Mouse (Mus musculus) sigmoid colon, adult 10 weeks (tissue): ENCODE results near the gene Cmtm5. TPM values are rescaled to one million over a fixed set of nuclear protein-coding genes. Genes with fewer than 3 reads are reported as not detected.

Experiments
- polyA plus RNA-seq: library from polyadenylated mRNA; stranded (reverse); fragments of 350-450 nt; fragmentation: Illumina TruSeq; extraction: RNeasy Lipid Tissue Mini Kit (QIAGEN cat#74804); gene quantifications from one replicate; pipeline ENCODE4 v1.2.3, GENCODE M21; 2014; ENCODE audit warnings: low read depth, low replicate concordance

The Cmtm5 gene
- not detected for polyA plus RNA-seq

GRCm38 (mm10) chr14:54935904-54936830 lies at the start of gene Cmtm5:
Cmtm5 (plus strand) TSS chr14:54936261.

DNA sequence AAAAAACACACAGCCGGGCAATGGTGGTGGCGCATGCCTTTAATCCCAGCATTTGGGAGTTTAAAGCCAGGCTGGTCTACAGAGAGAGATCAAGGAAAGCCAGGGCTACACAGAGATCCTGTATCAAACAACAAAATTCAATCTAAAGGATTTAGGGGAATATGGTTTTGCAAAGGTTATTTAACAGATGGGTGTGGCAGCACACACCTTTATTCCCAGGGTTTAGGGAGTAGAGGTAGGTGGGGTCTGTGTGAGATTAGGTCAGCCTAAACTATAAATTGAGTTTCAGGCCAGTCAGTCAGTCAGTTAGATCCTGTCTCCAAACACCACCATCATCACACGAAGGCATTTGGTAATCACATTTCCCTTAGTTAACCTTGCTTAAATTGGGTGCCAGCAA lies 43.9 kb upstream of the Cmtm5 start, which contains the start of gene Pabpn1:
Pabpn1 (plus strand) TSS at position 301 of the 400 bp plus-strand sequence.

DNA sequence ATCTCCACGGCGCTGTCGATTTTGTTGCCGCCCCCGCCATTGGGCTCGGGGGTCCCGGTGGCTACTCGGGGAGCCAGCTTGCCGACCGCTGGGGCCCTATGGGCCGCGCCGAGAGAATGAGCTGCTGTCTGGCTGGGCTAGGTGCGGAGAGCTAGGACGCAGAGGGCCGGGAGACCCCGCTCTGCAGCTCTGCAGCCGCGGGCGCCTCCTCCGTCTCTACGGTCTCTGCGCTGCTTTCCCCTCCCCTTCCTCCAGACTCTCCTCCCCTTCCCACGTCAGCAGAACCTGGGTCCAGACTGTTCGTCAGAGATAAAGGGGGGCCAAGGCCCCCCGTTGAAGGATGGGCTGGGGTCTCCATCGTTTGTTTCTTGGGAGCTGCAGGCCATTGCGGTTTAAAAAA lies 23.2 kb upstream of the Cmtm5 start, which contains the start of gene Slc22a17:
Slc22a17 (minus strand) TSS at position 247 of the 400 bp plus-strand sequence.

DNA sequence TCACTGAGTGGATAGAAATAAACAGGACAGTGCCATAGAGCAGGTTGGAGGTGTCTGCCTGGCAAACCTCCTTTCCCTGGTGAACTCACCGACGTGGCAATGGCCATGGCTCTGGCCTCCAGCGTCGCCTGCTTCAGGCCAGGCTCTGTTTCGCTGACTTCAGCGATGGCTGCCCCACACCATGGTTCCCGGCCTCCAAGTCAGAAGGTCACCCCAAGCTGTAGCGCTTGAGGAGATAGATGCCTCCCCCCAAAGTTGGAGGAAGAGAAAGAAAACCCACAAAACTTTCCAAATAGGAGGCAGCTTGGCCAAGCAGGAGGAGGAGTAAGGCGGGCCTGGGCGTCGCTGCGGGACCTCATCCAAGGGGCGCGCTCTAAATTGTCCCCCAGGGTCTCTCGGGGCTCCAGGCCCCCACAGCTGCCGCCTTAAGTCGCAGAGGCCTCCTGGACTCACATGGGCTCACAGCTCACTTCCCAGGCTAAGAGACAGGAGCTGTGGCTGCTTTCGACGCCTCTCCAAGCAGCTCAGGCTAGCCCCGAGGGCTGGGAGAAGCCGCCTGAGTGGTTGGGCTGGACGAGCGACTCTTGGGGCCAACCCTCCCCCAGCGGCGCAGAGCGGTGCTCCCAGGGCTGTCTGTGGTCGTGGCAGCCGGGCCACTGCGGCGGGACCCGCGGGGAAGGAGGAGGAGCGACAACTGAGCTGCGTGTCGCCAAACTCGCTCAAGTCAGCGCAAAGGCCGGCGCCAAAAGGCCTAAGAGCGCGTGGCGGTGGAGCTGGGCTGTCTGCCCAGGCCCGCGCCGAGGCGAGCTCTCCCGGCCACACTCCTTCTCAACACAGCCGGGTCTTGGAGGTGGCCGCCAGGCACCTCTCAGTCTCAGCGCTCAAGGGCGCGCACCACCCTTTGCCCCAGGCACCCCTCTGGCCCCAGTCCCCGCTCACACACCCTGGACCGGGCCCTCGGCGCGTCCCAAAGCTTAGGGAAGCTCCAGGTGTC lies 10.4 kb upstream of the Cmtm5 start, which contains the start of gene Efs:
Efs (minus strand) TSS at position 778 of the 994 bp plus-strand sequence.

GRCm38 (mm10) chr14:54932645-54933150 lies 3.4 kb upstream of the Cmtm5 start, which contains the start of gene Il25:
Il25 (plus strand) TSS chr14:54932695.

GRCm38 (mm10) chr14:54966320-54966977 lies 30.4 kb downstream of the Cmtm5 start, which contains the start of gene Myh6:
Myh6 (minus strand) TSS chr14:54966927.

GRCm38 (mm10) chr14:54976633-54977032 lies 40.6 kb downstream of the Cmtm5 start, which contains the start of gene Gm17428:
Gm17428 (plus strand) TSS chr14:54976933.

Other genes with a start within 250 kb of the Cmtm5 start
- 196 TPM for gene Acin1, start 249.3 kb upstream of the Cmtm5 start, polyA plus RNA-seq
- not detected for gene Gm29776, start 237.4 kb upstream of the Cmtm5 start, polyA plus RNA-seq
- gene Cebpe, start 224.1 kb upstream of the Cmtm5 start, polyA plus RNA-seq = not detected
- gene Slc7a8, start 154.3 kb upstream of the Cmtm5 start, polyA plus RNA-seq = 2.9 TPM
- gene Rnf212b, start 122.1 kb upstream of the Cmtm5 start, polyA plus RNA-seq = not detected
- 7.2 TPM for gene Homez, start 65.3 kb upstream of the Cmtm5 start, polyA plus RNA-seq
- 5.7 TPM for gene Ppp1r3e, start 58.7 kb upstream of the Cmtm5 start, polyA plus RNA-seq
- 24.1 TPM for gene Bcl2l2, start 52.9 kb upstream of the Cmtm5 start, polyA plus RNA-seq
- gene Gm20521, start 52.8 kb upstream of the Cmtm5 start, polyA plus RNA-seq = not detected
- gene Pabpn1, start 43.8 kb upstream of the Cmtm5 start, polyA plus RNA-seq = 56.1 TPM
- 0.41 TPM for gene Slc22a17, start 23.1 kb upstream of the Cmtm5 start, polyA plus RNA-seq
- 0.28 TPM for gene Efs, start 10.1 kb upstream of the Cmtm5 start, polyA plus RNA-seq
- gene Il25, start 3.6 kb upstream of the Cmtm5 start, polyA plus RNA-seq = not detected
- not detected for gene Myh6, start 30.7 kb downstream of the Cmtm5 start, polyA plus RNA-seq
- gene Gm17428, start 40.7 kb downstream of the Cmtm5 start, polyA plus RNA-seq = not detected
- not detected for gene Myh7, start 58.4 kb downstream of the Cmtm5 start, polyA plus RNA-seq
- 7.9 TPM for gene Ngdn, start 79.2 kb downstream of the Cmtm5 start, polyA plus RNA-seq
- 0.54 TPM for gene Zfhx2, start 156.1 kb downstream of the Cmtm5 start, polyA plus RNA-seq
- gene Thtpa, start 158.5 kb downstream of the Cmtm5 start, polyA plus RNA-seq = 6.0 TPM
- gene Ap1g2, start 170.3 kb downstream of the Cmtm5 start, polyA plus RNA-seq = 8.4 TPM
- 1.5 TPM for gene Jph4, start 180.7 kb downstream of the Cmtm5 start, polyA plus RNA-seq